Mouse (Mus musculus) common myeloid progenitor, adult 5-6 weeks (primary cell): Measurements from ENCODE around the gene Inpp4a. TPM values are rescaled to one million over a fixed set of nuclear protein-coding genes. Genes with fewer than 3 reads are reported as not detected.

Experiments used
- ATAC-seq: replicated peaks from 2 replicates; pipeline ENCODE4 v1.8.0; 2016; ENCODE audit warnings: low read depth, mild to moderate bottlenecking, moderate TSS enrichment, inconsistent platforms; ENCODE audit not compliant: poor library complexity, severe bottlenecking
- total RNA-seq: library from RNA; stranded (forward); fragments of 200-1000, 187-1606 nt; gene quantifications from 2 replicates; pipeline ENCODE4 v1.2.3, GENCODE M21; 2017

The Inpp4a gene
- total RNA-seq, result 5.5 and 6.9 TPM in 2 replicates

DNA sequence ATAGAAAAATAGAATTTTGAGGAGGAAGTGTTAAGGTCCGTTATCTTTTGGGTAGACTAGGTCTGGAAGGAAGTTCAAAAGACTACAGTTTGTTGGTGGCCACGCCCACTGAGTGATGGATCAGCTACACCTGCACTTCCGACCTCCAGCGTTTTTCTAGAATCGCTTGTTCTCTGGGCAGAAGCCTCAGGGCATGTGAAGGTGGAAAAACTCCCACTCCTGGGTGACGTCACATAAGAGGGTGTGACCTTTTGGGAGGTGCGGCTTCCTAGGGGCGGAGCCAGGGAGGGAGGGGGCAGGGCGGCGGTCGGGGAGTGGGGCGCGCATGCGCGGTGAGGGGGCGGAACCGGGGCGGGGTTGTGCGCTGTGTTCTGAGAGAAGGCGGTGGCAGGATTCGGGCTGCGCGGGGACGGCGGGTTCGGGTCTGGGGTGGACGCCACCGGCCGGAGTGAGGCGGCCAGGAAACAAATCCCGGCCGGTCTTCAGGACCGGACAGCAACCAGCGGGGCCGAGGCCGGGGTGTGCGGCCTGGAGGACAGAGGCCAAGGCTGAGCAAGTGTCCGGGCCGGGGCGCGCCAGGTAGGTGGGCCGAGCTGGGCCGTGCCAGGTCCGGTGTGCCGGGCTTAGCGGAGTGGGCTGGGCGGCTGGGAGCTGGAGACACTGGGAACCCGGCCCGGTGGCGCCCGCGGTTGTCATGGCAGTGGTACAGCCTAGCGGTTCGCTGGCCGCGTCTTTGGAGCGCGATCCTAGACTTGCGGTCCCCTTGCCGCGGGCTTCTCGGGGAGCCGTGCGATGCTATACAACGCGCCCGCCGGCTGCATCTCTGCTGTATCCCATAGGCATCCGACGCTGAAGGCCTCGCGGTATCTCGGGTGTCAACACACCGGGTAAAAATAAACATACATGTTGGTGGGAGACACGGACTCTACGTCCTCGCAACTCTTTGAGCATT lies at the start of gene Inpp4a:
TSS of gene Inpp4a (plus strand) at position 326 of the 952 bp plus-strand sequence.
- peak; percentile 74 for ATAC-seq

DNA sequence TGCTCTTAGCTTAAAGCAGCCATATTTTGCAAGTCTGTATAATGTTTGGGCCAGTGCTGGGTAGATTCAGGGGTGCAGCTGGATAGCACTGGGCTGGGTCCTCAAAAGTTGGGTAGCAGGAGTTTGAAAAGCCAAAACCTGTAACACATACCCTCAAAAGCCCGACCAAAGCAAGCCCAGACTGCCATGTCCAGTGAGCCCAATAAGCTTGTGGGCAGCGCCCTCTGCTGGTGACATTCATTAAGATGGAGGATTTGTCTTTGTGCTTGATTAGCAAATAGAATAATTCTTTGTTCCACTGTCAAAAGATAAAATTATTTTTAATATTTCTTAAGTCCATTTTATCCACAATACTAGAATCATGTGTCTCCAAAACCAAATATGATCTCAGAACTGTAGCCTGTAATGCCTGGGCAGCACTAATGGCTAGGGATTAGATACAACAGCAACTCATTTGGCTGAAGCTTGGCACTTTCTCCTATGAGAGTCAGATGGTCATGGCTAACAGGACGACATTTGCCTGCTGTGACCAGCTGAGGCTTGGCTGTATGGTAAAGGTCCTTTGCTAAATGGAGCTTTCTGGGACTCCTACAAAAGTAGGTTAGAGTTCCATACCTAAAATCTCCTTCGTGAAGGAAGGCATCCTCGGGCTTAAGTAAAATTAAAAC lies 48.9 kb upstream of the Inpp4a start:
- peak; percentile 61; the same call in 1 of the 2 replicates for ATAC-seq

DNA sequence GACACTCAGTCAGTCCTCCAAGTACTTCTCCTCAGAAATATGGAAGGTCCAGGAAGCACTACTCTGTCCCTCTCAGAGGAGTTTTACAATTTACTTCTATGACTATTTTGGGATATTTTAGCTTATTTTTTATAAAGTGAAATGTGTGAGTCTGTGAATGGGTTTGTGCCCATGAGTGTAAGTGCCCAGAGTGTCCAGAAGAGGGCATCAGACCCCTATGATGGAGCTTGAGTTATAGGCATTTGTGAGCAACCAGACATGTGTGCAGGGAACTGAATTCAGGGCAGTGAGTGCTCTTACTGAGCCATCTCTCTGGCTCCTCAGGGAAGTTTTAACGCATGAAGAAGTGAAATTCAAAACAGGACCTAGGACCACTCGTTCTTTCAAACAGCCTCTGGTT lies 41.2 kb upstream of the Inpp4a start:
- no peak for ATAC-seq

- peak; percentile 89 for ATAC-seq
Measured at GRCm38 (mm10) chr1:37272464-37272863, 27.2 kb upstream of the Inpp4a start.

DNA sequence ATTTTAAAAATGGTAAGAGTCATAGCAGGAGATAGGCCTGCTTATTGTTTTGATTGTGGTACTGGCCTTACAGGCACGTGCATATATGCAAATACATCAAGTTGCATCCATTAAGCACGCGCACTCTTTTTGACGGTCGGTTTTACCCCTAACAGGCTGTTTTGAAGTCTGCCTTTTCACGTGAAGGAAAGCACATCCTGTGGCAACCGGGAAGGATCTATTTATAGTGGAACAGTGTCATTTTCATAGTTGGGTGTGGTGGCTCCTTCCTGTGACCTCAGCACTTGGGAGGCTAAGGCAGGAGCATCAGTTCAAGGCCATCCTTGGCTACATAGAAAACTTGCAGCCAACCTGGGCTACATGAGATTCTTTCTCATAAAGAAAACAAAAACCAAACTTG lies 13.1 kb upstream of the Inpp4a start:
- no peak for ATAC-seq

- ATAC-seq, result no peak
Measured at GRCm38 (mm10) chr1:37287748-37288147, 11.9 kb upstream of the Inpp4a start.

DNA sequence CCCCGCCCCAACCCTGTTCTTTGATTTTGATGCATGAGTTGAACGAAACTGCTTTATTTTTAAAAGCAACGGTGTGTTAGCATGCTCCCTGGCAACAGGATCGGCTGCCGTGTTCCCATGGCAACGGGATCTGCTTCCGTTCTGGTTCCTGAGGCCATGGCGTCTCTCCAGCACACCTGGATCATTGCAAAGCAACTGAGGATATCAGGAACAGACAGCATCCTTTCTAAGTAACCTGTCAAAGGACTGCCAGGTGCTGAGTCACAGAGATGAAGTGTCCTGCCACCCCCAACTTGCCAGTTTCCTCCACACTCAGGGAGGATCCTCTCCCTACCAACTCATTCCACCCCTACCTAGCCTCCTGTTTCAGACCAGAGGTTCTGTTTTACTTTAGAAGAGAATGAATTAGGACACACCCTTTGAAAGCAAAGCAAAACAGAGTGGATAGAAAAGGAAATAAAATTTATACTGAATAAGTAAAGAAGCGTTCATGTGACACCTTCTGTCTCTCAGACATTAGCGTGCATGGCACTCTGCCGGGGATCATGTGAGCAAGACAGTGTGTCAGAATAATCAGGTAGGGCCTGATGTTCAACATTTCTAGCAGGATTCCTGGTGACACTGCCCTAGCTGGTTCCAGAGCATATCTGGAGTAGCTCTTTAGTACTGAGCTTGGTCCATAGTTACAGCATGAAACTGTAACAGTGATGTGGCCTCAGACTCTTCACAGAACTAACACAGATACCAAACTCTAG lies 11.3 kb upstream of the Inpp4a start:
- no peak for ATAC-seq

GRCm38 (mm10) chr1:37288941-37289340 lies 10.7 kb upstream of the Inpp4a start:
- ATAC-seq, result no peak

DNA sequence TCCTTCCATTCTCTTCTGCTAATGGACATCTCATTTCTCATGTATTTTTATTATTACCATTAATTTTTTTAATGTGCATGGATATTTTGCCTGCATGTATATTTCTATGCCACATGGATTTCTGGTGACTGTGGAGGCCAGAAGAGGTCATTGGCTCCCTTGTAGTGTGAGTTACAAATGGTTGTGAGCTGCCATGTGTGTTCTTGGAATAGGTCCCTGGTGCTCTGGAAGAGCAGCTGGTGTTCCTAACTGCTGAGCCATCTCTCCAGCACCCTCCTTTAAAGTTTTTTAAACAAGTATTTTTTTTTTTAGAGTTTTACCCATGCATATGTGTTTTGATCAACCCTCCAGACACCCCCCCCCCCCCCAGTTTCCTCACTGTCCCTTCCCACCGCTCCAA lies 3.3 kb upstream of the Inpp4a start:
- no peak for ATAC-seq

GRCm38 (mm10) chr1:37298904-37299303 lies 761 bp upstream of the Inpp4a start:
- ATAC-seq, result no peak

- peak; percentile 57 for ATAC-seq
Measured at GRCm38 (mm10) chr1:37300650-37301049, 985 bp downstream of the Inpp4a start.

GRCm38 (mm10) chr1:37302801-37303200 lies 3.1 kb downstream of the Inpp4a start:
- no peak for ATAC-seq

DNA sequence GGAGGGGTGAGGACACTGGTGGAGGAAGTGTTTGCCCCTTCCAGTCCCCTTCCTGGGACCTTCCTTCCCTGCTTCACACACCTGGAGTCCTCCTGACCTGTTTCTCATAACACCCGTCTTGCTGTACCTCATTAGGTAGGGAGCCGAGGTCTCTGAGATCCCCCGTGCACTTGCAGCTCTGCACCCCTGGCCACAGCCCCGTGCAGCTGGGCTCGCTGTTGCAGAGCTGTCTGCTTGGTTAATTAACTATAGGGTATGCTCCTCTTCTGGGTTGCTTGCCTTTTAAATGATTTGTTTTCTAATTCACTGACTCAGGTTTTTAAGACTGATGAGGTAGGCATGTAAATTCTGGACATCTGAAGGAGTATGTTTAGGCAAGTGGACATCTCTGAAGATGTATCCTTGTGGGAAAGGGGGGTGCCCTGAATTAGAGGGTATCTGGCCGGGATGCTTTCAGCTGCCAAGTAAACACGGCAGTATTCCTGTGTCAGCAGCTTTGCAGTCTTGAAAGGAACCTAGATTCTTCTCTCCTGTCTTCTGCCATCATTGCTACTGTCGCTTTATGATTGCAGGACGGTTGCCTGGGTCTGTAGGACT lies 6.1 kb downstream of the Inpp4a start:
- no peak for ATAC-seq

- ATAC-seq, result peak; percentile 70
Measured at GRCm38 (mm10) chr1:37307586-37307985, 7.9 kb downstream of the Inpp4a start.

- no peak for ATAC-seq
Measured at GRCm38 (mm10) chr1:37308021-37308742, 8.5 kb downstream of the Inpp4a start.

GRCm38 (mm10) chr1:37308743-37309100 lies 9.1 kb downstream of the Inpp4a start:
- peak; percentile 53 for ATAC-seq

GRCm38 (mm10) chr1:37309939-37310515 lies 10.4 kb downstream of the Inpp4a start:
- ATAC-seq, result no peak

DNA sequence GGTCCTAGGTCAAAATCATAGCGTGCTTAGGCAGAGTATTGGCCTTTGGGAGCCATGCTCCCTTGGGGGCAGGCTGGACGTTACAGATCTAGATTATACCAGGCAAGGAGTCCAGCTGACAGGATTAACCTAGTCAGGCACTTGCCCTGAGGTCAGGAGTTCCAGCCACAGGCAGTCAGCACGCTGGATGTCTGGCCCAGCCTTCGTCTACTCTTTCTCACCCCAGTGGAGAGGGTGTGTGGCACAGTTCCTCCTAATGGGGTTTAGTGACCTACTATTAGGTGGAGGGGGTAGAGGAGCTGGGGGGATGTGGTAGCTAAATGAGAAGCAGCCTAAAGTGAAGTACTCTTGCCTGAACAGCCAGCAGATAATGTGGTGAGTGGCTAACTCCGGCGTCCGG lies 14.7 kb downstream of the Inpp4a start:
- no peak; the same call in 1 of the 2 replicates for ATAC-seq

- no peak for ATAC-seq
Measured at GRCm38 (mm10) chr1:37317644-37318285, 18.1 kb downstream of the Inpp4a start.
